Mouse (Mus musculus): ENCODE measurements at regions not wholly inside any gene's neighbourhood (a gene's known extent, or its start where the extent isn't known, plus 50 kb on each side); places are given as distances from the start of the nearest gene placed in this dataset.

DNA sequence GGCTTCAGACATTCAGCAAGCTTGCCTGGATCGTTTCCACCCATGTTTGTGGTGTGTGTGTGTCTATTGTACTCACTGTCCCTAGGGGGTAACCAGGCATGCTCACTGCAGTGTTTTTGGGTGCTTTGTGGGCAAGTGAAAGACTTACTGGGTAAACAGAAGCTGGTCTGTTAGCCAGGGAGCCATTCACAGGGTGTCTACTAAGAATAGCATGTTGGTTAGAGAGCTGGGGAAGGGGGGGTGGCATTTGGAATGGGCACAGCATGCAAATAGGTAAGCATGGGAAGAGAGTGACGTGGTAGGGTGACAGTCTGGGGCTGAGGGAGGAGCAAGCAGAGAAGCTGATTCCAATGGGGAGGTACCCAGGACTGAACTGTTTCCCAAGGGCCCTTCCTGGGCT is 97.7 kb upstream of the Kazn start:
- TF ChIP-seq GATA1 (IDR thresholded peaks at IDR 0.05; ENCODE audit: low read length) (no peak), TAL1 (IDR thresholded peaks at IDR 0.05; ENCODE audit: low read length) (no peak)
